Mouse (Mus musculus) heart, adult 2 months (tissue): ENCODE measurements around the gene Sfta2.

Experiments
- CTCF ChIP-seq: fragments of 200-600 bp; IDR thresholded peaks from 2 replicates; pipeline ENCODE4 v1.8.1; 2022; ENCODE audit warnings: antibody characterized with exemption, mild to moderate bottlenecking, moderate library complexity
- POLR2A ChIP-seq: fragments of 200-500 bp; IDR thresholded peaks from 2 replicates; pipeline ENCODE4 v1.6.1; 2011; ENCODE audit warnings: mild to moderate bottlenecking, low read depth, low read length, control low read depth; ENCODE audit not compliant: insufficient read depth

DNA sequence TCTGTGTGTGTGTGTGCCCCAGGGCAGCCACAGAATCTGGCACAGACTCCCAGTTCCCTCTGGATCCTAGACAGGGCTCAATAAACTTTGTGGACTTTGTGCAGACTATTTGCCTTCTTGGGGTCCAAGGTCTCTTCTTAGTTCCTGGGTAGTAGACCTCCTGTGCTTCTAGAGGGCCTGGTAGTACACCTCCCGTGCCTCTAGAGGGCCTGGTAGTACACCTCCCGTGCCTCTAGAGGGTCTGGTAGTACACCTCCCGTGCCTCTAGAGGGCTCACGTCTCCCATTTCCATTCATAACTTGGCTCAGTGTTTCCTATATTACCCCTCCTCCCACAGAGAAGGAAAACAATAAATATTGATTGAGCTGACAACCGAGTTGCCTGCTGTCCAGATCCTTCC lies 44.5 kb upstream of the Sfta2 start:
- TF ChIP-seq CTCF (peak; percentile 68), POLR2A (no peak)
